Mouse (Mus musculus): Measurements from ENCODE around the gene Ankfy1. TPM values are rescaled to one million over a fixed set of nuclear protein-coding genes. Genes with fewer than 3 reads are reported as not detected.

Ankfy1 gene
- polyA plus RNA-seq, 1 experiment from 2014 or later = 28.7 TPM

DNA sequence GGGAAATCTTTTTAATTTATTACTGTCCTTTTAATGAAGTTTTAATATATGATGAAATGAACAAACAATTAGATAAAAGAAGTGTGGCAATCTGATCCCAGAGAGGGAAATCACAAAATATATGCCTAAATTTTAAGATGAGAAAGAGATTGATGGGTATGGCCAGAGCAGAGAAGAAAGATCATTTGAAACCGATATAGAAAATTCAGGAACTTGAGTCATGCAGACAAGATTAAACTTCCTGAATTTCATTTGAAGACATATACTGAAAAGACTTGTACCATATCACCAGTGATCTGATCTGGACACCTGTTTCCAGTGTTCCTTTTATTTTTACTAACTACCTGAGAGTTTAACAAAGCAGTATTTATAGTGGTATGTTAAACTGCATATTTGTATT lies 17.4 kb upstream of the Ankfy1 start:
- Histone ChIP-seq H3K27me3 (ENCODE audit: control insufficient read depth, insufficient read depth, low read length) (no peaks in the 10 kb centered on the region), H3K36me3 (ENCODE audit: control insufficient read depth, insufficient read depth, low read length) (no peaks in the 10 kb centered on the region), H3K9ac (ENCODE audit: low read length) (no peak overlapping the region), H3K9me3 (ENCODE audit: control insufficient read depth, low read length) (no peaks in the 10 kb centered on the region), H3K4me2 (no peak overlapping the region), H3K4me3 (ENCODE audit: low read depth, low read length) (no peak overlapping the region), H3K4me1 (ENCODE audit: control insufficient read depth, insufficient read depth, low read length) (no peaks in the 10 kb centered on the region), H3K27ac (ENCODE audit: low read depth, low read length) (no peak overlapping the region)
- no peak for DNase-seq (ENCODE audit: low spot score, missing footprints)
- no peak for ATAC-seq (ENCODE audit: low FRiP score)
- 91% methylated on average over 1 of the region's 1 CpGs for WGBS

- H3K4me2 ChIP-seq = no peak overlapping the region
- no peak overlapping the region for H3K4me3 ChIP-seq (ENCODE audit: low read depth, low read length)
- DNase-seq (ENCODE audit: low spot score, missing footprints) (no peak), ATAC-seq (ENCODE audit: low FRiP score) (no peak)
- H3K27me3 ChIP-seq (ENCODE audit: control insufficient read depth, insufficient read depth, low read length) = no peaks in the 10 kb centered on the region
- no peaks in the 10 kb centered on the region for H3K9me3 ChIP-seq (ENCODE audit: control insufficient read depth, low read length)
- H3K36me3 ChIP-seq (ENCODE audit: control insufficient read depth, insufficient read depth, low read length) = no peaks in the 10 kb centered on the region
- H3K27ac ChIP-seq (ENCODE audit: low read depth, low read length) = no peak overlapping the region
- H3K4me1 ChIP-seq (ENCODE audit: control insufficient read depth, insufficient read depth, low read length) = no peaks in the 10 kb centered on the region
- H3K9ac ChIP-seq (ENCODE audit: low read length) = no peak overlapping the region
- WGBS = 27% methylated on average over 2 of the region's 2 CpGs
Measured at GRCm38 (mm10) chr11:72675280-72675679, 14.5 kb upstream of the Ankfy1 start.

- Histone ChIP-seq H3K27me3 (ENCODE audit: control insufficient read depth, insufficient read depth, low read length) (no peaks in the 10 kb centered on the region), H3K4me1 (ENCODE audit: control insufficient read depth, insufficient read depth, low read length) (no peaks in the 10 kb centered on the region), H3K4me2 (no peak overlapping the region), H3K4me3 (ENCODE audit: low read depth, low read length) (no peak overlapping the region), H3K36me3 (ENCODE audit: control insufficient read depth, insufficient read depth, low read length) (peaks cover 5% of the 10 kb centered on the region; the same call in 1 of the 2 replicates), H3K9ac (ENCODE audit: low read length) (no peak overlapping the region), H3K9me3 (ENCODE audit: control insufficient read depth, low read length) (no peaks in the 10 kb centered on the region), H3K27ac (ENCODE audit: low read depth, low read length) (no peak overlapping the region)
- DNase-seq (ENCODE audit: low spot score, missing footprints) = no peak
- ATAC-seq (ENCODE audit: low FRiP score) = no peak
Measured at GRCm38 (mm10) chr11:72680726-72681125, 9.1 kb upstream of the Ankfy1 start.

- DNase-seq (ENCODE audit: low spot score, missing footprints) (no peak), ATAC-seq (ENCODE audit: low FRiP score) (no peak)
- Histone ChIP-seq H3K4me3 (ENCODE audit: low read depth, low read length) (no peak overlapping the region), H3K9me3 (ENCODE audit: control insufficient read depth, low read length) (no peaks in the 10 kb centered on the region), H3K27ac (ENCODE audit: low read depth, low read length) (no peak overlapping the region), H3K9ac (ENCODE audit: low read length) (no peak overlapping the region), H3K4me2 (no peak overlapping the region), H3K4me1 (ENCODE audit: control insufficient read depth, insufficient read depth, low read length) (no peaks in the 10 kb centered on the region), H3K36me3 (ENCODE audit: control insufficient read depth, insufficient read depth, low read length) (peaks cover 5% of the 10 kb centered on the region; the same call in 1 of the 2 replicates), H3K27me3 (ENCODE audit: control insufficient read depth, insufficient read depth, low read length) (no peaks in the 10 kb centered on the region)
- WGBS = 98% methylated on average over 2 of the region's 2 CpGs
Measured at GRCm38 (mm10) chr11:72683402-72683801, 6.4 kb upstream of the Ankfy1 start.

DNA sequence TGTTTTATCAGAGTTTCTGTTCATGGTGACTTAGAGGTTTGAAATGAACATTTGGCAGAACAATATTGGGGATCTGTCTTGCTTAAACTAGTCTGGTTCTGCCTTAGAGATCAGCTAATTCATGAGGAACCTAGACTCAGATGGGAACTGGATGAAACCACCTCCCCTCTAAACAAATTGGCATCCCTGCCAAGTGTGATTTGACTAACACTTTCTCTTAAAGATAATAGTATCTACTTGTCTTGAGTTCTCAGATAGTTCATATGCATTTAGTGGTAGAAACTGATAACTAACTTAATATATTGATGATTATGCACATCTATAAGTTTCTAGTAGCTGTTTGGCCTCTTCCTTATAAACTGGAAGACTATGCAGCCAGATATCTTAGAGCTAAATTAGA lies 3.1 kb upstream of the Ankfy1 start:
- Histone ChIP-seq H3K4me2 (no peak overlapping the region), H3K36me3 (ENCODE audit: control insufficient read depth, insufficient read depth, low read length) (no peaks in the 10 kb centered on the region), H3K4me3 (ENCODE audit: low read depth, low read length) (no peak overlapping the region), H3K4me1 (ENCODE audit: control insufficient read depth, insufficient read depth, low read length) (peaks cover 16% of the 10 kb centered on the region), H3K9ac (ENCODE audit: low read length) (no peak overlapping the region), H3K9me3 (ENCODE audit: control insufficient read depth, low read length) (no peaks in the 10 kb centered on the region), H3K27ac (ENCODE audit: low read depth, low read length) (no peak overlapping the region), H3K27me3 (ENCODE audit: control insufficient read depth, insufficient read depth, low read length) (no peaks in the 10 kb centered on the region)
- DNase-seq (ENCODE audit: low spot score, missing footprints) (peak; percentile 74), ATAC-seq (ENCODE audit: low FRiP score) (no peak)

GRCm38 (mm10) chr11:72688242-72688641 lies 1.6 kb upstream of the Ankfy1 start:
- whole genome bisulfite sequencing = 12% methylated on average over 5 of the region's 5 CpGs
- peak; percentile 82 for DNase-seq (ENCODE audit: low spot score, missing footprints)
- peaks cover 16% of the 10 kb centered on the region for H3K4me1 ChIP-seq (ENCODE audit: control insufficient read depth, insufficient read depth, low read length)
- H3K36me3 ChIP-seq (ENCODE audit: control insufficient read depth, insufficient read depth, low read length) = no peaks in the 10 kb centered on the region
- H3K4me2 ChIP-seq = no peak overlapping the region
- no peak overlapping the region for H3K4me3 ChIP-seq (ENCODE audit: low read depth, low read length)
- H3K9ac ChIP-seq (ENCODE audit: low read length) = no peak overlapping the region
- no peaks in the 10 kb centered on the region for H3K9me3 ChIP-seq (ENCODE audit: control insufficient read depth, low read length)
- H3K27ac ChIP-seq (ENCODE audit: low read depth, low read length) = no peak overlapping the region
- H3K27me3 ChIP-seq (ENCODE audit: control insufficient read depth, insufficient read depth, low read length) = no peaks in the 10 kb centered on the region
- no peak for ATAC-seq (ENCODE audit: low FRiP score)

- Histone ChIP-seq H3K4me2 (peak overlapping the region; percentile 84), H3K27ac (ENCODE audit: low read depth, low read length) (no peak overlapping the region; the same call in 1 of the 2 replicates), H3K27me3 (ENCODE audit: control insufficient read depth, insufficient read depth, low read length) (no peaks in the 10 kb centered on the region), H3K4me3 (ENCODE audit: low read depth, low read length) (peak overlapping the region; percentile 87; the same call in 1 of the 2 replicates), H3K4me1 (ENCODE audit: control insufficient read depth, insufficient read depth, low read length) (peaks cover 16% of the 10 kb centered on the region), H3K9ac (ENCODE audit: low read length) (peak overlapping the region; percentile 88), H3K9me3 (ENCODE audit: control insufficient read depth, low read length) (no peaks in the 10 kb centered on the region), H3K36me3 (ENCODE audit: control insufficient read depth, insufficient read depth, low read length) (no peaks in the 10 kb centered on the region; the same call in 1 of the 2 replicates)
- DNase-seq (ENCODE audit: low spot score, missing footprints) (no peak), ATAC-seq (ENCODE audit: low FRiP score) (no peak)
- 71% methylated on average over 3 of the region's 3 CpGs for WGBS
Measured at GRCm38 (mm10) chr11:72689115-72689514, 691 bp upstream of the Ankfy1 start.

DNA sequence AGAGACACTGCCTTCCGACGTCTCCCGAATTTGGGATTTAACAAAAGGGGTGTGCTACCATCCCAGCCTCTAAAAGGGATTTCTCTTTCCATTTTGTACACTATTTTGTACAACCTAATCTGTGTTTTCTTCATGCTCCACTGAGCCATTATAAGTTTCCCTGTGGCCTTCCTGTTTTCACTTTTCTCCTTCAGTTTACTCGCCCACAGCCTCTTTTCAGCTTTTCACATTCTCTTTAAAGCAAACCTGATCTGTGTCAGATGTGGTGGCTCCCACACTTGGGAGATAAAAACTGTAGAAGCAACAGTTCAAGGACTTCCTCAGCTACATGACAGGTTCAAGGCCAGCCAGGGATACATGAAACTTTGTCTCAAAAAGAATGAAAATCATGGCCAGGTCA lies 2.5 kb downstream of the Ankfy1 start:
- Histone ChIP-seq H3K36me3 (ENCODE audit: control insufficient read depth, insufficient read depth, low read length) (no peaks in the 10 kb centered on the region; the same call in 1 of the 2 replicates), H3K4me3 (ENCODE audit: low read depth, low read length) (no peak overlapping the region), H3K4me1 (ENCODE audit: control insufficient read depth, insufficient read depth, low read length) (peaks cover 16% of the 10 kb centered on the region), H3K9me3 (ENCODE audit: control insufficient read depth, low read length) (no peaks in the 10 kb centered on the region), H3K9ac (ENCODE audit: low read length) (no peak overlapping the region), H3K4me2 (no peak overlapping the region), H3K27ac (ENCODE audit: low read depth, low read length) (no peak overlapping the region), H3K27me3 (ENCODE audit: control insufficient read depth, insufficient read depth, low read length) (no peaks in the 10 kb centered on the region)
- ATAC-seq (ENCODE audit: low FRiP score) (no peak), DNase-seq (ENCODE audit: low spot score, missing footprints) (peak; percentile 8)
- 84% methylated on average over 4 of the region's 4 CpGs for WGBS

GRCm38 (mm10) chr11:72695025-72695424 lies 5.2 kb downstream of the Ankfy1 start:
- no peak overlapping the region for H3K9ac ChIP-seq (ENCODE audit: low read length)
- no peak overlapping the region for H3K27ac ChIP-seq (ENCODE audit: low read depth, low read length)
- no peaks in the 10 kb centered on the region; the same call in 1 of the 2 replicates for H3K36me3 ChIP-seq (ENCODE audit: control insufficient read depth, insufficient read depth, low read length)
- no peak for ATAC-seq (ENCODE audit: low FRiP score)
- no peaks in the 10 kb centered on the region for H3K9me3 ChIP-seq (ENCODE audit: control insufficient read depth, low read length)
- DNase-seq (ENCODE audit: low spot score, missing footprints) = peak; percentile 28
- peaks cover 12% of the 10 kb centered on the region for H3K4me1 ChIP-seq (ENCODE audit: control insufficient read depth, insufficient read depth, low read length)
- H3K27me3 ChIP-seq (ENCODE audit: control insufficient read depth, insufficient read depth, low read length) = no peaks in the 10 kb centered on the region
- no peak overlapping the region for H3K4me2 ChIP-seq
- no peak overlapping the region for H3K4me3 ChIP-seq (ENCODE audit: low read depth, low read length)
- WGBS = 84% methylated on average over 3 of the region's 3 CpGs
